Mouse (Mus musculus): ENCODE measurements around the gene Slc10a2. TPM values are rescaled to one million over a fixed set of nuclear protein-coding genes. Genes with fewer than 3 reads are reported as not detected.
"Not testable (repeated sequence)": the region's sequence is repeated elsewhere in the genome, so short reads cannot be mapped to it uniquely, and the experiment has no call there.

Slc10a2 gene
- not detected for total RNA-seq (2021)
- long read RNA-seq, experiment 1: 0 reads
- long read RNA-seq, experiment 2: 0 reads

GRCm38 (mm10) chr8:5105186-5105585, at the start of gene Slc10a2:
TSS of gene Slc10a2 (minus strand) at chr8:5105351.
- DNase-seq (ENCODE audit: low spot score in 2 of 2): no peak

- no peak for DNase-seq (ENCODE audit: low spot score in 2 of 2)
These were observed 24.2 kb upstream of the Slc10a2 start for GRCm38 (mm10) chr8:5129322-5129829.

- DNase-seq (ENCODE audit: low spot score in 2 of 2): no peak
These were observed 1.7 kb upstream of the Slc10a2 start for GRCm38 (mm10) chr8:5106855-5107254.

- DNase-seq (ENCODE audit: low spot score in 2 of 2): no peak
These were observed 9.8 kb downstream of the Slc10a2 start for GRCm38 (mm10) chr8:5095392-5095791.

- DNase-seq (ENCODE audit: low spot score in 2 of 2): not testable (repeated sequence)
These were observed 11.2 kb downstream of the Slc10a2 start for GRCm38 (mm10) chr8:5093991-5094390.

GRCm38 (mm10) chr8:5073654-5074293, 31.4 kb downstream of the Slc10a2 start:
- DNase-seq (ENCODE audit: low spot score in 2 of 2): no peak

GRCm38 (mm10) chr8:5058888-5059287, 46.3 kb downstream of the Slc10a2 start:
- no peak for DNase-seq (ENCODE audit: low spot score in 2 of 2)

GRCm38 (mm10) chr8:5044361-5044900, 60.7 kb downstream of the Slc10a2 start:
- not testable (repeated sequence) for DNase-seq (ENCODE audit: low spot score in 2 of 2)

GRCm38 (mm10) chr8:5038811-5039561, 66.2 kb downstream of the Slc10a2 start:
- no peak for DNase-seq (ENCODE audit: low spot score in 2 of 2)

Measured in layer of hippocampus, postnatal 14 days (tissue).